Mouse (Mus musculus) hindbrain, embryonic 12.5 days (tissue): Measurements from ENCODE around the gene Iqsec2. TPM values are rescaled to one million over a fixed set of nuclear protein-coding genes. Genes with fewer than 3 reads are reported as not detected.
"Not testable (repeated sequence)": the region's sequence is repeated elsewhere in the genome, so short reads cannot be mapped to it uniquely, and the experiment has no call there.

Experiments
- ATAC-seq: fragments of 200-750 bp; cut with Nextera tagmentation; 2 replicates; pipeline ENCODE4 v1.8.0; 2017; ENCODE audit warnings: moderate TSS enrichment; ENCODE audit not compliant: low FRiP score
- H3K27ac ChIP-seq: fragments of 300-500 bp; sonication (generic); 2 replicates; pipeline ENCODE4 v1.5.1; 2016; ENCODE audit warnings: mild to moderate bottlenecking
- H3K27me3 ChIP-seq: fragments of 300-500 bp; sonication (generic); 2 replicates; pipeline ENCODE4 v1.6.1; 2016; ENCODE audit warnings: mild to moderate bottlenecking
- H3K36me3 ChIP-seq: fragments of 300-500 bp; sonication (generic); 2 replicates; pipeline ENCODE4 v1.6.1; 2016; ENCODE audit warnings: mild to moderate bottlenecking
- H3K4me1 ChIP-seq: fragments of 300-500 bp; sonication (generic); 2 replicates; pipeline ENCODE4 v1.6.1; 2016
- H3K4me2 ChIP-seq: fragments of 300-500 bp; sonication (generic); replicated peaks from 2 replicates; pipeline ENCODE4 v1.6.1; 2016; ENCODE audit warnings: mild to moderate bottlenecking
- H3K4me3 ChIP-seq: fragments of 300-500 bp; sonication (generic); 2 replicates; pipeline ENCODE4 v1.5.1; 2016; ENCODE audit warnings: mild to moderate bottlenecking
- H3K9ac ChIP-seq: fragments of 300-500 bp; sonication (generic); 2 replicates; pipeline ENCODE4 v1.6.1; 2016; ENCODE audit warnings: mild to moderate bottlenecking, moderate library complexity
- H3K9me3 ChIP-seq: fragments of 300-500 bp; sonication (generic); replicated peaks from 2 replicates; pipeline ENCODE4 v1.6.1; 2016; ENCODE audit warnings: mild to moderate bottlenecking
- WGBS: fragments of 180-500 bp; shearing (Covaris S2); methylation state at CpG from one replicate; pipeline ENCODE4 v1.1.7; 2016; 5-methylcytosine and 5-hydroxymethylcytosine counted together
- polyA plus RNA-seq: library from polyadenylated mRNA; unstranded; fragments of >200 nt; fragmentation: Nextera tagmentation; extraction: Ambion mirVana; gene quantifications from 2 replicates; pipeline ENCODE4 v1.2.1, GENCODE M21; 2016

Gene Iqsec2
- polyA plus RNA-seq, 1 experiment from 2014 or later = 3.1 TPM

DNA sequence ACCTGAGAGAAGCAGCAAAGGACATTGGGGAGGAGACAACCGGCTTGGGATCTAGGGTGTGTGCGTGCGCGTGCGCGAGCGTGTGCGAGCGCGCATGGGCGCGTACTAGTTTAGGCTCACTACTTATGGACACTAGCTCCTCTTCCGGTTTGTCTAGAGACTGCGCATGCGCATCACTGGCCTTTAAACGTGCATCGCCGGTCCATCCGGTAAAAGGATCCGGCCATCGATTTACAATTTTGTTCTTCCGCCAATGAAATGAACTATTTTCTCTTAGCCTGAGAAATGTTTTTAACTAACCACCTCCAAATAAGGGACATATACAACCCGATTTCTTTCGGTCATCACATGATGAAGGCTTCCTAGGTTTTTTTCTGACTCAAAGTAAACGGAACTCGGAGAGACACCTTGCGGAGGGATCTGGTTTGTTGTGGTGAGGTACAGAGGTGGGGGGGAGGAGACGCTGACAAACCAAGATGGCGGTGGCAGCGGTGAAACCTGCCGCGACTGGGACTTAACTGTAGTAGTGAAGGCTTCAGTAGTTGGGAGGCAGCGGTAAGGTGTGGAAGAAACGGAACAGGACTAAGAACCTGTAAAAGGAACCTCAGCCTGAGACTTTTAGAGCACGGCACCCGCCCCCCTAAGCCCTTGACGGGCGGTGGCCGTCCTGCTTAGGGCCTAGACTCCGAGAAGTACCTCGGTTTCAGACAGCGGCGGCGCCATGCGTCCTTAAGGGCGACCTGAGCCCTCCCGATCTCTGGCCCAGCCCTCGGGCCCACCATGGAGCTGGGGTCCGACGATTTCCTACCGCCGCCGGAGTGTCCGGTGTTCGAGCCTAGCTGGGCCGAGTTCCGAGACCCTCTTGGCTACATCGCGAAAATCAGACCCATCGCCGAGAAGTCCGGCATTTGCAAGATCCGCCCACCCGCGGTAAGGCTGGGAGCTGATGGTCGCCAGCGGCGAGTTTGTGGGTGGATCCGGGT lies 89.0 kb downstream of the Iqsec2 start, which contains the start of gene Kdm5c:
Gene Kdm5c (plus strand): TSS at position 240 of the 983 bp plus-strand sequence.
- WGBS = 1% methylated on average over 69 of the region's 69 CpGs
- H3K4me3 ChIP-seq = peak within 1 kb of the TSS; percentile 90
- H3K27ac ChIP-seq = peak within 1 kb of the TSS; percentile 60
- ATAC-seq = peak; percentile 98
- H3K4me2 ChIP-seq = peak within 1 kb of the TSS; percentile 80
- H3K36me3 ChIP-seq = no peaks in the 10 kb centered on the region
- peaks cover 18% of the 10 kb centered on the region for H3K4me1 ChIP-seq
- H3K27me3 ChIP-seq = peaks cover 6% of the 10 kb centered on the region
- H3K9ac ChIP-seq = peak within 1 kb of the TSS; percentile 88
- no peaks in the 10 kb centered on the region for H3K9me3 ChIP-seq

DNA sequence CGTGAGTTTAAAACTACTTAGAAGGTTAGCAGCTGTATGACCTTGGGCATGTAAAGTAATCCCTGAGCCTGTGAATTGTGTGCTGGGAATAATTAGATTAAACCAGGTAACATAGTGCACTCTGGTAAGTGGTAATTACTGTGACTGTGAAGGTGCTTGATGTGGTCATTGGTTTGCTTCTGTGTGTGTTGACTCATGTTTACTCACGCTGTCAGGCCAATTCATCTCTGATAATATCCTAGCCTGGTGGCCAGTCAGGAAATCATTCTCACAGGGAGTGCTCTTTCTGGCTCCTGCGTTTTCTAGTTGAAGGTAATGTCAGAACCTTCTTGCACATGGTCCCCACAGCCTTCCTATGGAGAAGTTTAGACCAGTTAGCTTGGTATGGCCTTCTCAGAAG lies 90.1 kb downstream of the Iqsec2 start:
- H3K27ac ChIP-seq = no peak overlapping the region
- ATAC-seq = no peak
- peaks cover 18% of the 10 kb centered on the region for H3K4me1 ChIP-seq
- H3K4me3 ChIP-seq = peak overlapping the region; percentile 90
- H3K9me3 ChIP-seq = no peaks in the 10 kb centered on the region
- H3K36me3 ChIP-seq = peaks cover 7% of the 10 kb centered on the region; the same call in 1 of the 2 replicates
- H3K4me2 ChIP-seq = peak overlapping the region; percentile 80
- H3K9ac ChIP-seq = peak overlapping the region; percentile 88
- WGBS = 33% methylated on average over 3 of the region's 3 CpGs
- H3K27me3 ChIP-seq = no peaks in the 10 kb centered on the region

DNA sequence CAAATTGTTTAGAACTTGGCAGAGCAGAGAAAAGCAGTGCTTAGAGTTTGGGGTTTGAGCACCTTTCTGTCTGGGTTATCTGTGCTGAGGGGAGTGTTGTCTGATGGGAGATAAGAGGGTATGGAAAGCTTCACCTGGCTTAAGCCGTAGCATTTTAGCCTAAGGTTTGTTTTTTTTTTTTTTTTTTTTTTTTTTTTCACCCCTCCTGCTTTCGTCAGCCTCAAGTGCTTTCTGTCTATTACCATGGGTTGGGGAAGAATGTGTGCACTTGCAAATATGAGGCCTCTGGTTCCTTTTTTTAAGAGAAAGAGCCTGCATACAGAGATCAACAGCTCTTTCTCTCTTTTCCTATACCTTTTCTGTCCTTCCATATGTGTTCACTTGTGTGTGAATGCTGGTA lies 91.7 kb downstream of the Iqsec2 start:
- Histone ChIP-seq H3K36me3 (peaks cover 22% of the 10 kb centered on the region), H3K4me2 (peak overlapping the region; percentile 80; the same call in 1 of the 2 replicates), H3K9me3 (no peaks in the 10 kb centered on the region), H3K4me1 (peaks cover 18% of the 10 kb centered on the region), H3K9ac (no peak overlapping the region), H3K4me3 (no peak overlapping the region), H3K27ac (no peak overlapping the region), H3K27me3 (no peaks in the 10 kb centered on the region)
- no peak for ATAC-seq
- WGBS = 82% methylated on average over 2 of the region's 2 CpGs

DNA sequence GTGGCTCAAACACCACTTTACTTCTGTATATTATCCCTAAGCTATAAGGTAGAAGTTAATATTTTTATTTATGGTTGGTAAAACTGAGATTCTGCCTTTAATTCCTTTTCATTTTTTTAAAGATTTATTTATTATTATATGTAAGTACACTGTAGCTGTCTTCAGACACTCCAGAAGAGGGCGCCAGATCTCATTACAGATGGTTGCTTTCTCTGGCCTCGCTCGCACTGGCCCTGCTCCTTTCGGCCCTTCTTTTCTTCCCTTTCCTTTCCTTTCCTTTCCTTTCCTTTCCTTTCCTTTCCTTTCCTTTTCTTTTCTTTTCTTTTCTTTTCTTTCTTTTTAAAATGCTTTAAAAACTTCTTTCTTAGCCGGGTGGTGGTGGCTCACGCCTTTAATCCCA lies 99.1 kb downstream of the Iqsec2 start:
- peaks cover 76% of the 10 kb centered on the region for H3K36me3 ChIP-seq
- not testable (repeated sequence) for H3K4me2 ChIP-seq, H3K27ac ChIP-seq, H3K9ac ChIP-seq, ATAC-seq, H3K27me3 ChIP-seq, H3K4me3 ChIP-seq, H3K9me3 ChIP-seq, H3K4me1 ChIP-seq
- 87% methylated on average over 6 of the region's 6 CpGs for WGBS

DNA sequence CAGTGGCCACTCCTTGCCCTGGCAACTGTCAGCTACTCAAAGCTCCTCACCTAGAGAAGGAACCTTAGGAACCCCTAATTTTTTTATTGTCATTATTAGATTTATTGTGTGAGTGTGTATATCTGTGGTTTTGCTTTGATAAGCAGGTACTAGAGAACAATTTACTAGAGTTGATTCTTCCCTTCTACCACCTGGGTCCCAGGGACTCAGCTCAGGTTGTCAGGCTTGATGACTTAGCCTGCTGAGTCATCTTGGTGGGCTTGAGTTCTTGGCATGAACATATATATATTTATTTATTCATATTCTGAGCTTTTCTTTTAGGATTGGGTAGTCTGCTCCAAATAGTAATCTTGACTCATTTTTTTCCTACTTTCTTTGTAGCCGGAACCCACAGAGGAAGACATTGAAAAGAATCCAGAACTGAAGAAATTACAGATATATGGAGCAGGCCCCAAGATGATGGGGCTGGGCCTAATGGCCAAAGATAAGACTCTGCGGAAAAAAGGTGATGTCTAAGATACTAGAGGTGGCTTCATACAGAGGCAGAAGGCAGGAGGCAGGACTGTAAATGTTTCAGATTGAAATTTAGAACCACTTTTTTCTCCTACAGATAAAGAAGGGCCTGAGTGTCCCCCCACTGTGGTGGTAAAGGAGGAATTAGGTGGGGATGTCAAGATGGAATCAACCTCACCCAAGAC lies 100.6 kb downstream of the Iqsec2 start:
- Histone ChIP-seq H3K9ac (no peak overlapping the region), H3K4me1 (no peaks in the 10 kb centered on the region), H3K9me3 (no peaks in the 10 kb centered on the region), H3K4me3 (no peak overlapping the region), H3K27ac (no peak overlapping the region), H3K36me3 (peaks cover 78% of the 10 kb centered on the region), H3K4me2 (no peak overlapping the region), H3K27me3 (no peaks in the 10 kb centered on the region)
- no peak for ATAC-seq
- WGBS = 98% methylated on average over 2 of the region's 2 CpGs

DNA sequence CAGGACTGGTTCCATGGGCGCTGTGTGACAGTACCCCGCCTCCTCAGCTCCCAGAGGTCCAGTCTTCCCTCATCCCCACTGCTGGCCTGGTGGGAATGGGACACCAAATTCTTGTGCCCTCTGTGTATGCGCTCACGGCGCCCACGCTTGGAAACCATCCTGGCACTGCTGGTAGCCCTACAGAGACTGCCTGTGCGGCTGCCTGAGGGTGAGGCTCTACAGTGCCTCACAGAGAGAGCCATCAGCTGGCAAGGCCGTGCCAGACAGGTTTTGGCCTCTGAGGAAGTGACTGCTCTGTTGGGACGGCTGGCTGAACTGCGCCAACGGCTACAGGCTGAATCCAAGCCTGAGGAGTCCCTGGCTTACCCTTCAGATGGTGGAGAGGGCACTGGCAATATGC lies 127.1 kb downstream of the Iqsec2 start:
- no peaks in the 10 kb centered on the region for H3K27me3 ChIP-seq
- H3K9me3 ChIP-seq = no peaks in the 10 kb centered on the region
- peaks cover 89% of the 10 kb centered on the region for H3K36me3 ChIP-seq
- H3K9ac ChIP-seq = no peak overlapping the region
- no peak for ATAC-seq
- no peak overlapping the region for H3K4me3 ChIP-seq
- H3K27ac ChIP-seq = no peak overlapping the region
- no peaks in the 10 kb centered on the region for H3K4me1 ChIP-seq
- 94% methylated on average over 11 of the region's 11 CpGs for WGBS
- H3K4me2 ChIP-seq = no peak overlapping the region

Other genes starting within 250 kb of the Iqsec2 start
- 143 and 151 TPM in 2 replicates for gene Hsd17b10, start 142.4 kb upstream of the Iqsec2 start, polyA plus RNA-seq
- gene Ribc1, start 128.0 kb upstream of the Iqsec2 start, polyA plus RNA-seq = 3.1 and 6.9 TPM in 2 replicates
- gene Smc1a, start 127.8 kb upstream of the Iqsec2 start, polyA plus RNA-seq = 105 and 112 TPM in 2 replicates
- gene Kdm5c, start 88.8 kb downstream of the Iqsec2 start, polyA plus RNA-seq = 58.3 and 62.0 TPM in 2 replicates
- 21.3 and 22.2 TPM in 2 replicates for gene Kantr, start 183.2 kb downstream of the Iqsec2 start, polyA plus RNA-seq
- gene Tspyl2, start 198.2 kb downstream of the Iqsec2 start, polyA plus RNA-seq = 46.4 and 47.5 TPM in 2 replicates
- 7.7 and 8.2 TPM in 2 replicates for gene Gpr173, start 224.4 kb downstream of the Iqsec2 start, polyA plus RNA-seq